Mouse (Mus musculus) kidney, embryonic 15.5 days (tissue): Measurements from ENCODE around the gene Catip. TPM values are rescaled to one million over a fixed set of nuclear protein-coding genes. Genes with fewer than 3 reads are reported as not detected.
"Not testable (repeated sequence)": the region's sequence is repeated elsewhere in the genome, so short reads cannot be mapped to it uniquely, and the experiment has no call there.

Experiments
- ATAC-seq: fragments of 200-750 bp; cut with Nextera tagmentation; replicated peaks from 2 replicates; pipeline ENCODE4 v1.8.0; 2017; ENCODE audit warnings: moderate TSS enrichment; ENCODE audit not compliant: low FRiP score
- H3K27ac ChIP-seq: fragments of 300-500 bp; sonication (generic); 2 replicates; pipeline ENCODE4 v1.5.1; 2015; ENCODE audit warnings: mild to moderate bottlenecking, inconsistent platforms
- H3K27me3 ChIP-seq: fragments of 300-500 bp; sonication (generic); 2 replicates; pipeline ENCODE4 v1.6.1; 2015; ENCODE audit warnings: inconsistent platforms
- H3K36me3 ChIP-seq: fragments of 300-500 bp; sonication (generic); 2 replicates; pipeline ENCODE4 v1.6.1; 2015; ENCODE audit warnings: inconsistent platforms
- H3K4me1 ChIP-seq: fragments of 300-500 bp; sonication (generic); 2 replicates; pipeline ENCODE4 v1.6.1; 2015; ENCODE audit warnings: inconsistent platforms
- H3K4me2 ChIP-seq: fragments of 300-500 bp; sonication (generic); 2 replicates; pipeline ENCODE4 v1.6.1; 2015; ENCODE audit warnings: moderate library complexity, mild to moderate bottlenecking, inconsistent platforms
- H3K4me3 ChIP-seq: fragments of 300-500 bp; sonication (generic); replicated peaks from 2 replicates; pipeline ENCODE4 v1.5.1; 2015; ENCODE audit warnings: mild to moderate bottlenecking, inconsistent platforms
- H3K9ac ChIP-seq: fragments of 300-500 bp; sonication (generic); 2 replicates; pipeline ENCODE4 v1.6.1; 2015; ENCODE audit warnings: mild to moderate bottlenecking, inconsistent platforms
- H3K9me3 ChIP-seq: fragments of 300-500 bp; sonication (generic); replicated peaks from 2 replicates; pipeline ENCODE4 v1.6.1; 2016; ENCODE audit warnings: inconsistent platforms
- WGBS: fragments of 180-500 bp; shearing (Covaris S2); methylation state at CpG from one replicate; pipeline ENCODE4 v1.1.7; 2015; ENCODE audit warnings: mixed read lengths; 5-methylcytosine and 5-hydroxymethylcytosine counted together
- polyA plus RNA-seq: library from polyadenylated mRNA; unstranded; fragments of >200 nt; fragmentation: Nextera tagmentation; extraction: Ambion mirVana; gene quantifications from 2 replicates; pipeline ENCODE4 v1.2.1, GENCODE M21; 2015

Gene Catip
- polyA plus RNA-seq, 1 experiment from 2014 or later = 0.82 TPM

DNA sequence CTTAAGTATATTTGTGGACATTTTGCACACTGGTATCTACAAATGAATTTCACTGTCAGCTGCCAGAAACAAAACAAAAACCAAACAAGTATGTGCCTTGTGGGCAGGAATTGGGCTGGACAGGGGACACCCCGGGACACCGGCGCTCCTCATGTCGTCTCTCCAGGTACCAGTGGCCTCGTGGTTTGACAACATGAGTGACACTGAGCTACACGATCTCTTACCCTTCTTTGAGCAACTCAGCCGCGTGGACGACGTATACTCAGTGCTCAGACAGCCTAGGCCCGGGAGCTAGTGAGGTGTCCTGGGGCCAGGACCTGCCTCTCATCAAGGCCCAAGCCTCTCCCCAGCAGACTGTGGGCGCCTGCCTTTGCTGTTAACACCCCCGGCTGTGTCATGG is 33.4 kb downstream of the Catip start:
- no peak overlapping the region for H3K4me3 ChIP-seq
- no peak overlapping the region for H3K27ac ChIP-seq
- ATAC-seq = no peak
- H3K9me3 ChIP-seq = no peaks in the 10 kb centered on the region
- H3K36me3 ChIP-seq = peaks cover 24% of the 10 kb centered on the region
- H3K4me1 ChIP-seq = peaks cover 51% of the 10 kb centered on the region
- WGBS = 88% methylated on average over 13 of the region's 13 CpGs
- no peak overlapping the region for H3K9ac ChIP-seq
- no peak overlapping the region for H3K4me2 ChIP-seq
- H3K27me3 ChIP-seq = no peaks in the 10 kb centered on the region

DNA sequence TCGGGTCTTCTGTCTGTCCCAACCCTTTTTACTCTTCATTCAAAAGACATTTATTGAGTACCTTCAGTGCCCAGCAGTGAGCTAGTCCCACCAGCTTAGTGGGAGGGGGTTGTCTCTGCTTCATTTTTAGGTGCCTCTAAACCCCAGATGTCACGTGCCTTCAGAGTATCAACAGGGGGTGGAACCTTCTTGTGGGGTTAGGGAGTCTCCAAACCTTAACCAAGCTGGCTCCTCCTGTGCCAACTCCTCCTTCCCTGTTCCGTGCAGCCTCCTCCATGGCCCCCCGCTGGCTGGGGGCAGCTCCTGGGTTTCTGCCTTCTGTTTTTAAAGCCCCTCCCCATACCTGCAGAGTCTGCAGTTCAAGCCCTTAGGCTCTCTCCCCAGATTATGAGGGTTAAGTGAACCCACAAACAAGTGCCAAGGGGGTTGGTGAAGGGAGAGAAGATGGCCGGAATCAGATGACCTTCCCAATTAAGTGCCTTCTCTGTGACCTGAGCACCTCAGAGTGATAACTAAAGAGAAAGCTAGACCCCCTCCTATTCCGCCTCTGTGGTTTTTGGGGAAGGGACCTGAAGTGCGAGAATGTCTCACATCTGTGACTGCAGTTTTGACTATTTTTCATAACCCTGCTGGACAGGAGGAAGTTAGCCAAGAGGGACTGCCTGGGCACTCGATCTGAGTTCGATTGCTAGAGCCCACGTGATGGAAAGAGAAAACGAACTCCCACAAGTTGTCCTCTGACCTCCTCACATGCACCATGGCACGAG is 34.7 kb downstream of the Catip start:
- H3K27ac ChIP-seq = peak overlapping the region; percentile 97
- H3K9ac ChIP-seq, H3K27me3 ChIP-seq, H3K9me3 ChIP-seq, ATAC-seq: not testable (repeated sequence)
- peaks cover 43% of the 10 kb centered on the region for H3K4me1 ChIP-seq
- peaks cover 24% of the 10 kb centered on the region for H3K36me3 ChIP-seq
- peak overlapping the region; percentile 90 for H3K4me2 ChIP-seq
- H3K4me3 ChIP-seq = peak overlapping the region; percentile 48
- 9% methylated on average over 12 of the region's 12 CpGs for WGBS

DNA sequence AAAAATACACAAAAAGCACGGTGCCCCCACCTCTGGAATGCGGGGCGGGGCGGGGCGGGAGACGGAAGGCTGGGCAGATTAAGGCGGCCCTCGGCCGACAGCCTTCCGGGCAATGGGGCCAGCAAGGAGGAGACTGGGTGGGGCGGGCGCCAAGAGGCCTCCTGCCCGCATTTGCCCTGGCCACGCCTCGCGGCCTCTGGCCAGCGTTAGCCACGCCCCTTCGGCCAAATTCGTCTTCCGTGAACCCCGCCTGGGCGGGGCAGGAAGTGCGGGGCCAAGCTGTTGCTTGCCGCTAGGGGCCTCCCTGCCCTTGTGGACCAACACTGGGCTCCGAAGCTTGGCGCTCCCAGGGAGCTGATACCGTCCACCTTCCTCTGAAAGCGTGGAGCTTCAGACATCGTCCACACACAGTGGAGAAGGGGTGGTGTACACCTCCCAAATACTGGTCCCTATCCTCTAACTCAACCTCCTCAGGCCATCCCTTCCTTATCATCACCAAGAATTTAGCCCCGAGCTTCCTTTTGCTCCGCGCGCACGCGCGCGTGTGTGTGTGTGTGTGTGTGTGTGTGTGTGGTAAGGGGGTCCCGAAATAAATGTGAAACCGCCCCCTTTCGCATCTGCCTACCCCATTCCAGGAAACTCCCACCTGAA is 35.5 kb downstream of the Catip start:
- Histone ChIP-seq H3K9ac (peak overlapping the region; percentile 55), H3K27me3 (no peaks in the 10 kb centered on the region), H3K36me3 (peaks cover 24% of the 10 kb centered on the region), H3K4me3 (peak overlapping the region; percentile 48), H3K27ac (peak overlapping the region; percentile 97), H3K4me1 (peaks cover 43% of the 10 kb centered on the region), H3K4me2 (peak overlapping the region; percentile 90), H3K9me3 (no peaks in the 10 kb centered on the region)
- under 1% methylated on average over 41 of the region's 41 CpGs for WGBS
- ATAC-seq = peak; percentile 95

DNA sequence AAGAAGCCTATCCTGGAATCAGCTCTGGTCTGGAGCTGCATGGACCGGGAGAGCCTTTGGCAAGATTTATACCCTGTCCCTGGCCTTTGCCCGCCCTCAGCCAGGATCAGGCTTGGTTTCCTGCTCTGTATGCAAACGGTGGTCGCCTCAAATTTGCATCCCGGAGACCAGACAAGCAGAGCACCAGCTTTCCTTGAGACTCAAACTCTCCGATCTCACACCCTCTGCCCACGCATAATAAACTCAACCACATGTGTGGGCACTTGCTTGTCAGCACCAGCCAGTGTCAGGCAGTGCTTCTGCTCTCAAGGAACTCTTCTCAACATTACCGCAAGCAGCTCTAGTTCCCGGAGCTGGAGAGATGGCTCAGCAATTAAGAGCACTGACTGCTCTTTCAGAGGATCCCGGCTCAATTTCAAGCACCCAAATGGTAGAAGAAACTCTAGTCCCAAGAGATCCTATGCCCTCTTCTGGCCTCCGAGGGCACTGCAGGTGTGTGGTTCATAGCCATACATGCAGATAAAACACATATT is 36.1 kb downstream of the Catip start:
- H3K27me3 ChIP-seq = no peaks in the 10 kb centered on the region
- H3K36me3 ChIP-seq = peaks cover 24% of the 10 kb centered on the region
- peaks cover 38% of the 10 kb centered on the region for H3K4me1 ChIP-seq
- WGBS = 3% methylated on average over 11 of the region's 11 CpGs
- peak overlapping the region; percentile 90 for H3K4me2 ChIP-seq
- H3K27ac ChIP-seq = peak overlapping the region; percentile 97
- peak; percentile 57 for ATAC-seq
- H3K4me3 ChIP-seq = peak overlapping the region; percentile 48
- no peaks in the 10 kb centered on the region for H3K9me3 ChIP-seq
- peak overlapping the region; percentile 55 for H3K9ac ChIP-seq

DNA sequence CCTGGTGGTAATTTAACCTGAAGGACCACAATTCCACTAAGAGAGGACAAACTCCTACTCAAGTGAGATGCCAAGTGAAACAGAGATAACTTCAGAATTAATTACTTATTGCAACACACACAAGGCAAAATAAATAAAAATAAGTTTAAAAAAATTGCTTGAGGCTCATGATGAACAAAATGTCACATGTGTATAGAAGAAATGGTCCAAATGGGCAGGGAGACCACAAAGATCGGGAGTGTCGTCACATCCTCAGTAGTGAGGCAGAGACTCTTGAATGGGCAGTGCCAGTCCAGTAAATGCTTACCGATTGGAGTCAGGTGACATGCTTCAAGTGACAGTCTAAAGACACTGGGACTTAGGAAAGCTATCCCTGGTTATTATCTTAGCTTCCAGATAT is 38.6 kb downstream of the Catip start:
- no peak overlapping the region for H3K27ac ChIP-seq
- no peaks in the 10 kb centered on the region for H3K9me3 ChIP-seq
- H3K4me3 ChIP-seq = no peak overlapping the region
- H3K36me3 ChIP-seq = no peaks in the 10 kb centered on the region
- ATAC-seq = no peak
- WGBS = 76% methylated on average over 3 of the region's 3 CpGs
- H3K4me1 ChIP-seq = peaks cover 18% of the 10 kb centered on the region
- H3K9ac ChIP-seq = no peak overlapping the region
- H3K4me2 ChIP-seq = no peak overlapping the region
- no peaks in the 10 kb centered on the region for H3K27me3 ChIP-seq

DNA sequence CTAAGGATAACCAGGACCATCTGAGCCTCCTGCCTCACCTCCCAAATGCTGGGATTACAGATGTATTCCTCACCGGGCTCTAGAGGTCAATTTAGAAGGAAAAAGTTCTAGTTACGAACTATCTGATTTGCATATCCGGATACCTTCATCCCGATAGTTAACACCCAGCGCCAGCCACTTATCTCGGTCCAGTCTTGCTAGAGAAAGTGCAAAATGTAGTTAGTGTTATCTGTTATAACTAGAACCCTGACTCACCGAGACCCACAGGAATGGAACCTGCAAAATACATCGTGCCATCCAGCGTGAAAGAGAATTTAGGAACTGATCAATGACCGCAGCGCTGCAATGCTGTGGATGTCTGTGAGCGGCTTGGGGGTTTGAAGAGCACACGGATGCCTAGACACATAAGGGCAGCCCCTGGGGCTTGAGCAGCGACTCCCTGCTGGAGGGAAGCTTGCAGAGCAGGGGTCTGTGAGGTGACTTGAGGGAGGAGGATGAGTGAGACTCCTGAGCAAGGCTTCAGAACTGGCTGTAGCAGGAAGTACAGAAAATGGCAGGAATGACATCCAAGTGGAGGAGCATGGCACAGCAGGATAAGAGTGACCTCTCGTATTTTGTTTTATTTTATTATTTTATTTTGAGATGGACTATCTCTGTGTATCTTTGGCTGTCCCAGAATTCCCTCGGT is 39.3 kb downstream of the Catip start:
- Histone ChIP-seq H3K9ac (no peak overlapping the region), H3K4me1 (peaks cover 18% of the 10 kb centered on the region), H3K9me3 (no peaks in the 10 kb centered on the region), H3K4me2 (no peak overlapping the region), H3K27me3 (no peaks in the 10 kb centered on the region), H3K36me3 (no peaks in the 10 kb centered on the region), H3K4me3 (no peak overlapping the region), H3K27ac (no peak overlapping the region)
- WGBS = 59% methylated on average over 16 of the region's 16 CpGs
- no peak for ATAC-seq

DNA sequence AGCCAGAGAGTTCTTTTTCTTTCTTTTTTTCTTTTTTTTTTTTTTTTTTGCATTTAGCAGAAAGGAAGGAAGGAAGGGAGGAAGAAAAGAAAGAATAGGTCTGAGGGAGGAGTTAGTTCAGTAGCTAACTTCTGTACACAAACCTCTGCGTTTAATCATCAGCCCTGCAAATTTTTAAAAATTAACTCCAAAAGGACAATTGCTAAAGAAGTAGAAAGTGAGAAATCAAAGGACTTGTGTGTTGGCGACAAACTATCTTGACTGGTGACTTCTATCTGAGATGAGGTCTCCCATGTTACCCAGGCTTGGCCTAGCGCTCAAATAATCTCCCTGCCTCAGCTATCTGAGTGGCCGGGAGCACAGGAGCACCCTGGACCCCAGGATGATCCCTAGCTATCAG is 42.3 kb downstream of the Catip start:
- H3K4me2 ChIP-seq = no peak overlapping the region
- H3K27ac ChIP-seq = no peak overlapping the region
- no peak overlapping the region for H3K9ac ChIP-seq
- ATAC-seq = no peak
- no peaks in the 10 kb centered on the region for H3K27me3 ChIP-seq
- no peaks in the 10 kb centered on the region for H3K9me3 ChIP-seq
- WGBS = 93% methylated on average over 4 of the region's 4 CpGs
- peaks cover 9% of the 10 kb centered on the region; the same call in 1 of the 2 replicates for H3K4me1 ChIP-seq
- no peaks in the 10 kb centered on the region for H3K36me3 ChIP-seq
- no peak overlapping the region for H3K4me3 ChIP-seq

DNA sequence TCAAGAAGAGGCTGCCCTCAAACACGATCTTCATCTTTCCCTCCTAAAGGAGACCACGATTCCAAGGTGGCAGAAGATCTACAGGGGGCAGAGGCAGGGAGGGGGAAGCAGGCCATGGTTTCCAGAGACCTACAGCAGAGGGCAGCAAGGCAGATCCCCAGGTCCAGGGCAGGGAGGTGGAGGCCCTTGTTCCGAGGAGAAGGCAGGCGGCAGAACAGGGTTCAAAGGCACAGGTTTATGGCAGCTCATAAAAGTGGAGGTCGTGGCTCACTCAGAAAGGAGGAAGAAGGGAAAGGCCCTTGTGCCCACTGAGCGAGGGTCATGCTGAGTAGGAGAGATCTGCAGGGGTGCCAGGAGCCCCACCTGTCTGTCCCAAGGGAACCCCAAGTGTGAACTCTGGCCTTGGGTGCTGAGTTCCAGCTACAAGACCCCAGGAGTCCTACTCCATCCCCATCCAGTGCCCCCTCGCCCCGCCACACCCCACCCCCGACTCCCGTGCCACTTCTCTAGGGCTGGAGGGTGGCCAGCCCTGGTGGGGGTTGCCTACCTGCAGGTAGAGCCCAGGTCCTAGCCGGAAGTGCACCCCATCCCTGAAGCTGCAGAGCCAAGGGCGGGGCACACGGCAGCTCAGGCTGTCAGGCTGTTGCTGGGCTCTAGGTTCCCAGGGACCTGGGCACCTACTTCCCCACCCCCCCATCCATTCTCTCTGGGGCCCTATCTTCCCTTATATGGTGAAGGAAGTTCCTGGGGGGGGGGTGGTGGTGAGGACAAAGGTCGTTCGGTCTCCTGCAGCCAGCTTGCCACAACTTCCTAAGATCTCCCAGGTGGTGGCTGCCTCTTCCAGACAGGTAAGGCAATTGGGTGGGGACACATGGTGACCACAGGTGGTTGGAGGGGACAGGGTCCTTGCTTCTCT is 46.9 kb downstream of the Catip start, which contains the start of gene Vil1:
TSS of gene Vil1 (plus strand) at position 788 of the 916 bp plus-strand sequence.
- Histone ChIP-seq H3K4me2 (peak within 1 kb of the TSS; percentile 22), H3K4me3 (no peak within 1 kb of the TSS; the same call in 1 of the 2 replicates), H3K27ac (peak within 1 kb of the TSS; percentile 56), H3K4me1 (peaks cover 9% of the 10 kb centered on the region; the same call in 1 of the 2 replicates), H3K9ac (no peak within 1 kb of the TSS), H3K9me3 (no peaks in the 10 kb centered on the region), H3K27me3 (no peaks in the 10 kb centered on the region), H3K36me3 (no peaks in the 10 kb centered on the region)
- 33% methylated on average over 14 of the region's 15 CpGs for WGBS
- ATAC-seq = peak; percentile 58; the same call in 1 of the 2 replicates

DNA sequence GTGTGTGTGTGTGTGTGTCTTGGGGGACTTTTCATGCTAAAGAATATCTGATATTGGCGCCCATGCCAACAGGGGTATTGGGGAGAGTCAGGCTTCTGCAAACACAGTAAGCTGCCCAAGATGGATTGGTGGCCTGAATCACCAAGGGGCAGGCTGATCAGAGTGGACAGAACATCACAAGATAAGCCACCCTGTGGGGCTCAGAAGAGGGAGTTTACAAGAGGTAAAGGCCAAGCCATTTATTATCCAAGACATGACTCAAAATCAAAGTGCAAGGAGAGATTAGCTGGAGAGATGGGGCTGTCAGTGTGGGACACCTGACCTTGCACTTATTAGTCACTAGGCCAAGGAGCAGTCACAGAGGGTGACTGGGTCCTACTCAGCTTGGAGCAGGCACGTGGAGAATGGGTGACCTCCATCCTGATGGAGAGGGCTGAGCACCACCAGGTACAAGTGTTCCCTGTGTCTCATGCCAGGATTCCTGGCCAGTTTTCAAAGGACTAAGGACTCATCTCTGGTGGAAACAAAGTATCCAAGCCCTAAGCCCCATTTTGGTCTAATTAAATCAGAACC is 49.9 kb downstream of the Catip start:
- Histone ChIP-seq H3K4me2 (no peak overlapping the region), H3K4me3 (no peak overlapping the region), H3K9ac (no peak overlapping the region), H3K9me3 (no peaks in the 10 kb centered on the region), H3K36me3 (no peaks in the 10 kb centered on the region), H3K4me1 (peaks cover 20% of the 10 kb centered on the region), H3K27ac (no peak overlapping the region), H3K27me3 (no peaks in the 10 kb centered on the region)
- ATAC-seq = no peak
- 55% methylated on average over 2 of the region's 2 CpGs for WGBS

DNA sequence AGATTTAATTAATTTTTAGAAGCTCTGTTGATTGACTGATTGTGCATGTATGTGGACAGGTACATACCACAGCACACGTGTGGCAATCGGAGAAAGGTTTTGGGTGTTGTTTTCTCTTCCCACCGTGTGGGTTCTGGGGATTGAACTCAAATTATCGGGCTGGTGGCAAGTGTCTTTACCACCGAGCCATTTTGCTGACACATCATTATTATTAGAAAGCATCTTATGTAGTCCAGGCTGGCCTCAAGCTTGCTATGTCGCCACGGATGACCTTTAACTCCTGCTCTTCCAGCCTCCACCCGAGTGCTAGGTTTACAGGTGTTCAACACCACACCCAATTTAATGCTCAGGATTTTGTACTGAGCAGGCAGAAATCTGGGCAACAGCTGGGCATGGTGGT is 50.8 kb downstream of the Catip start:
- Histone ChIP-seq H3K4me1 (peaks cover 20% of the 10 kb centered on the region), H3K9me3 (no peaks in the 10 kb centered on the region), H3K9ac (no peak overlapping the region), H3K4me3 (no peak overlapping the region), H3K27ac (no peak overlapping the region), H3K36me3 (no peaks in the 10 kb centered on the region), H3K4me2 (no peak overlapping the region), H3K27me3 (no peaks in the 10 kb centered on the region)
- 85% methylated on average over 8 of the region's 8 CpGs for WGBS
- no peak for ATAC-seq

DNA sequence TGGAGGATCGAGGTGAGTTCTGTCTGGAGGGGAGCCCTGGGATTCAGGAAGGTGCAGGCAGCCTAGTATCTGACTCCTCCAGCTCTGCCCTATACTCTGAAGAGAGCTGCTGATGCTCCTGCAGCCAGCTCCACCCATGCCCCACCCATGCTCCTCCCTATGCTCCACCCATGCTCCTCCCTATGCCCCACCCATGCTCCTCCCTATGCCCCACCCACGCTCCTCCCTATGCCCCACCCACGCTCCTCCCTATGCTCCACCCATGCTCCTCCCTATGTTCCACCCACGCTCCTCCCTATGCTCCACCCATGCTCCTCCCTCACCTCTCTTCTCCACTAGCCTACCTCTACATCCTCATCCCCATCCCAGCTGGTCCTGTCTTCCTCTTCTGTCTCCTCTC is 53.2 kb downstream of the Catip start:
- ATAC-seq = peak; percentile 70

More for the DNA sequence above, 53.2 kb downstream of the Catip start:
- 42% methylated on average over 4 of the region's 4 CpGs for WGBS
- H3K4me3 ChIP-seq = no peak overlapping the region
- no peak overlapping the region for H3K9ac ChIP-seq
- no peaks in the 10 kb centered on the region for H3K36me3 ChIP-seq
- no peaks in the 10 kb centered on the region for H3K9me3 ChIP-seq
- H3K4me2 ChIP-seq = no peak overlapping the region
- peaks cover 26% of the 10 kb centered on the region for H3K4me1 ChIP-seq
- no peak overlapping the region for H3K27ac ChIP-seq
- H3K27me3 ChIP-seq = no peaks in the 10 kb centered on the region
